Mouse (Mus musculus) layer of hippocampus, adult 8-10 months (tissue): ENCODE results near the gene Hoxb8. TPM values are rescaled to one million over a fixed set of nuclear protein-coding genes. Genes with fewer than 3 reads are reported as not detected.

Source experiments
- DNase-seq, 2 experiments: peaks; one replicate each; pipeline ENCODE4 v3.0.0; 2022; ENCODE audit warnings: low spot score in 2 of 2
- total RNA-seq, 4 experiments: library from RNA; stranded (reverse); gene quantifications; 2 replicates each; pipeline ENCODE4 v1.2.4; 2022

Gene Hoxb8
- total RNA-seq, 4 experiments from 2014 or later = not detected

GRCm38 (mm10) chr11:96268031-96268745 is 13.5 kb upstream of the Hoxb8 start:
- DNase-seq = no peak

GRCm38 (mm10) chr11:96269869-96270268 is 11.8 kb upstream of the Hoxb8 start:
- DNase-seq = no peak

- no peak for DNase-seq
Observed at GRCm38 (mm10) chr11:96270996-96271540, 10.6 kb upstream of the Hoxb8 start, which contains the start of gene Hoxb9. Gene Hoxb9, plus strand, starts transcription at chr11:96271457.

- no peak for DNase-seq
Observed at GRCm38 (mm10) chr11:96271541-96272011, 10.1 kb upstream of the Hoxb8 start.

- no peak for DNase-seq
Observed at GRCm38 (mm10) chr11:96272024-96272921, 9.4 kb upstream of the Hoxb8 start.

- DNase-seq = no peak
Observed at GRCm38 (mm10) chr11:96274428-96274827, 7.3 kb upstream of the Hoxb8 start.

GRCm38 (mm10) chr11:96275896-96276295 is 5.8 kb upstream of the Hoxb8 start:
- DNase-seq = no peak

GRCm38 (mm10) chr11:96277151-96278044 is 4.3 kb upstream of the Hoxb8 start:
- DNase-seq = no peak

GRCm38 (mm10) chr11:96278324-96278723 is 3.4 kb upstream of the Hoxb8 start:
- DNase-seq = no peak

- peak; percentile 43 to 84 for DNase-seq
Observed at GRCm38 (mm10) chr11:96278773-96279172, 2.9 kb upstream of the Hoxb8 start.

GRCm38 (mm10) chr11:96279421-96280233 is 2.1 kb upstream of the Hoxb8 start:
- DNase-seq = no peak

- DNase-seq = no peak
Observed at GRCm38 (mm10) chr11:96280399-96281378, 1.0 kb upstream of the Hoxb8 start.

GRCm38 (mm10) chr11:96281396-96281795 is 309 bp upstream of the Hoxb8 start:
- no peak for DNase-seq

- DNase-seq = no peak
Observed at GRCm38 (mm10) chr11:96282795-96283430, 1.2 kb downstream of the Hoxb8 start.

- DNase-seq = no peak
Observed at GRCm38 (mm10) chr11:96284041-96284749, 2.5 kb downstream of the Hoxb8 start.

GRCm38 (mm10) chr11:96284774-96285734 is 3.3 kb downstream of the Hoxb8 start:
- no peak for DNase-seq
